Mouse (Mus musculus): ENCODE results near the gene Trpv2.

Trpv2 gene

GRCm38 (mm10) chr11:62624341-62625291 lies 50.3 kb downstream of the Trpv2 start:
- in situ Hi-C loops (cut with MboI, MseI), result no loop called here

DNA sequence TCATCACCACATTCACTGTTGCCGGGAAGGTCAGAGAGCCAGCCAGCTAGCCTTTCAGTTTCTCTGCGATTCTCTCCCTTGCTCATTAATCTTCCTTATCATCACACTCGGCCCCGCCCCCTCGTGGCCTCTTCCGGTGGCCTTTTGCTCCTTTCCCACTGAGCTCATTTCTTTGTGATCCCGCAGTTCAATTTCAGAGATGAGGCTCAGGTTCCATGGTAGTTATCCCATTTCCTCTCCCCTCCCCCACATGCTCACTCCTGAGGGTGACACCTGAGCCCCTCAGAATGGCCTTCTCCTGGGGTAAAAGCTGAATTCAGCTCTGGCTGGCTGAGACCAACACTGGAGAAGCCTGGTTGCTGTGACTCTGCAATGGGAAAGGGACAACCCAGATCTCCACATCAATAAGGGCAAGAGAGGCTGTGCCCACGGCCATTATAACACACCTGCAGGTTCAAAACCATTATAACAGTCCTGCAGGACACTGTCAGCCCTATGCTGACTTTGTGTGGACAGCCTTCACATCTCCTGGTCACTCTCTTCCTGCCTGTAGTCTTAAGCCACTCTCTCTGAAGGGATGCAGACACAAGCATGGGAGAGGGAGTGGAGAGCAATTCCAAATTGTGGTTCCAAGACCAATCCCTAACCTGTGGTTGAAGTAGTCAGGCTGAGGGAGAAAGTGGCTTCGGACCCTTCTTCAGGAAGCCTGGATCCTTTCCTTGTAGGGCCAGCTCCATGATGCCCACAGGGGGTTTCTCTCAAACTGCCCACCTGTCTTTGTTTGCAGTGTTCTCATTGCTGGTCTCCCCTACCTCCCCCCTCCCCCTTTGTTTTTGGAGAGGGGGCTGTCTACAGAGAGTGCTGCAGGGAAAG lies 55.3 kb downstream of the Trpv2 start:
- in situ Hi-C loops (cut with MboI, MseI), result no loop called here

- in situ Hi-C loops (cut with MboI, MseI), result no loop called here
These were observed 56.0 kb downstream of the Trpv2 start for GRCm38 (mm10) chr11:62630225-62630821.

GRCm38 (mm10) chr11:62631138-62631537 lies 56.9 kb downstream of the Trpv2 start:
- in situ Hi-C loops (cut with MboI, MseI), result no loop called here

DNA sequence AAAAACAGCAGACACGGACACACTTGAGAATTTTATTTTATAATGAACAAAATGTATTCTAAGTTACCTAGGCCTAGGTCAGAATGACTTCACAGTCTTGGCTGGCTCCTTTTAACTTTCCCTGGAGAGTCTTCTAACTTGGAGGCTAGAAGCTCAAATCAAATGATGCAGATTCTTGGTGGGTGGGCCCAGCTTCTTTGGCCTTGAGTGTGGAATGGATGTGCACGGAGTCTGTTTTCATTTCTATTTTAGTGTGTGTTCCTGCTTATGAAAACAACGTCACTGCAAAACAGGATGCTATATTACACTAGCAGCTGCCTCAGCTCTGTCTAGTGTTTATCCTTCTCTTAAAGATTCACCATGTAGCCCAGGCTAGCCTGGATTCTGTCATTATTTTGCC lies 61.1 kb downstream of the Trpv2 start:
- in situ Hi-C loops (cut with MboI, MseI), result no loop called here

DNA sequence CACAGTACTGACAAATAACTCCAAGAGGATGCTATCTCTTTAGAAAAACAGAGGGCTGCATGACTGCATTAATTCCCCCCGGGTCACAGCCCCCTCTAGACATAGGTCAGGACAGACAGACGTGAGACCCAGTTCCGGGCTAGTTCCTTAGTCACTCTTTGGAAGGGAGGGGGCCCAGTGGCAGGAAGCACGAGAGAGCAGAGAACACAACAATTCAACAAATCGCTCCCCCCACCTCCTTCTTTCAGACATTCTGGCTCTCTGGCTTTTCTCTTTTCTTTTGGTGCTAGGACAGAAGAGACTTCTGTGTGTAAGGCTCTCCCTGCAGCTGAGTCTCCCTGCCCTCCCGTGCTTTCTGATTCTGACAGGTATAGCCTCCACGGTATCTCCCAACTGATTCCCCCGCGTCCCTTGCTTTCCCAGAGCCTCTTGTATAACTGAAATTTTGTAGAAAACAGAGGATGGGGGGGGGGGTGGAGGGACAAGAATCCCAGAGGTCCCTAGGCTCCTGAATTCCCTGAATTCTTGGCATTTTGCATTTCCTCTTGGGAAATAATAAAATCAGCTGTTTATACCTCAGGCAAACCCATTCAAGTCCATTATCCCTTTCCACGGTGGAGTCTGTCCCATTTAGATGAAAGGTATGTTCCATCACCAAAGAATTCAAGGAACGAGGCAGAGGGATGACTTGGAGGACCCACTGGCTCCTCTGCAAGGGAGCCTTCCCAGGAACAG lies 62.0 kb downstream of the Trpv2 start:
- in situ Hi-C loops (cut with MboI, MseI), result no loop called here

DNA sequence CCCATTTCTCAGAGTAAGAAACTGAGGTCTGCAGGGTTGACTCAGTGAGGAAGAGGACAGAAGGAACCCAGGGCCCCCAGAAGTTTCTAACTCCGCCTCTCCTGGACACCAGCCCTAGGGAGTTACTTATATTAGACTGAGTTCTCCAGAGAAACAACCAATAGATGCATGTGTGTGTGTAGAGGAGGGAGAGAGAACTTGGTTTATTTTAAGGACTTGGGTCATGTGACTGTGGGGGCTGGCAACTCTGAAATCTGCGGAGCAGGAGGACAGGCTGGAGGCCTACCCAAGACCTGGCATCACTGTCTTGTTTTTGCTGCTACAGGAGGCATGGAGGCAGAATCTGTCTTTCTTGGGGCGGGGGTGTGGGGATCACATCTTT lies 62.5 kb downstream of the Trpv2 start:
- in situ Hi-C loops (cut with MboI, MseI), result no loop called here

GRCm38 (mm10) chr11:62637401-62637800 lies 63.1 kb downstream of the Trpv2 start:
- in situ Hi-C loops (cut with MboI, MseI), result no loop called here

- in situ Hi-C loops (cut with MboI, MseI), result no loop called here
These were observed 63.5 kb downstream of the Trpv2 start for GRCm38 (mm10) chr11:62637806-62638205.

DNA sequence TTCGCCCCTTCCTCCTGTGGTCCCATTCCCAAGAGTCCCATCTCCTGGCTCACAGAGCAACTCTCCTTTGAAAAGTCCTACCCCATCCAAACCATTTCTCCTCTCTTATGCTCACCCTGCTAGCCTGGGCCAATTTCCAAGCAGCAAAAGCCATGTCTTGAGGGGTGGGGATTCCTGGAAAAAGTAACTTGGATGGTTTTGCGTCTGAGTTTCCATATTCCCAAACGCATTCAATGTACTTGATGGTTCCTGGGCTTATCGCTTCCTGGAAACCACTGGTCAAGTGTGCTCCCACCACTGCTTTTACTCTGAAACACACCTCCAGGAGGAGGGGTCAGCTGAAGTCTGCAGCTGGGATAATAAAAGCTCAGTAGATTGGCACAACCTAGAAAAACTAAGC lies 64.1 kb downstream of the Trpv2 start:
- in situ Hi-C loops (cut with MboI, MseI), result no loop called here

- in situ Hi-C loops (cut with MboI, MseI), result no loop called here
These were observed 66.1 kb downstream of the Trpv2 start for GRCm38 (mm10) chr11:62640378-62640777.

DNA sequence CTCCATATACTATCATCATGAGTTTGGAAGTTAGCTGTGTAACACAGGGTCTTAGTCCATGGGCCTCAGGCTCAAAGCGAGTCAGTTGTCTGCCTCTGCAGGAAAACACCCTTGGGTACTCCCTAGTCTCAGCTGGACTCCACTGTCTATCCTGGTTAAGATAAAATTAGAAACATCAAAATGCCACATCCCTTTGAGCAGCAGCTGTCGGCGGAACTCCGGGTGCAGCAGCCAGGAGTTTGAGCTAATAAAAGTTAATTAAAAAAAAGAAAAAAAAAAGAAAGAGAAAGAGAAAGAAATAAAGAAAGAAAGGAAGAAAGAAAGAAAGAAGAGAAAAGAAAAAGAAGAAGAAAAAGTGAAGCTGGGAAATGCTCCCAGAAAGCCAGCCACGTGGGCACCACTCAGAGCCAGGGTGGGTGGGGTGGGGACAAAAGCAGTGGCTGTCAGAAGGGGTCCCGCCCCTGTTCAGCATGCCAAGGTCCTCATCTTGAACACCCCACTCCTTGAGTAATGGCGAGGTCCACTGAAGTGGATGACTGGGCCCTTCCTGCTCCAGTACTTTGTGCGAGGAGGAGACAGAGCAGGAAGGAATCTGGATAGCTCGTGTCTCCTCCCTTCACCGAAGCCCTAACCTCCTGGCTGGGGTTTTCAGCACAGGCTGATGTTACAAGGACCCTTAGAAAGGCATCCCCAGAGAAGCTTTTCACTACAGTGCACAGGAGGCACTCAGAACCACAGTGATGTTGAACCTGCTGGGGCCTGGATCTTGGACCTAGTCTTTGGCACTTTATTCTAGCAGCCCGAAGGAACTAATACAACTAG lies 67.9 kb downstream of the Trpv2 start:
- in situ Hi-C loops (cut with MboI, MseI), result no loop called here

DNA sequence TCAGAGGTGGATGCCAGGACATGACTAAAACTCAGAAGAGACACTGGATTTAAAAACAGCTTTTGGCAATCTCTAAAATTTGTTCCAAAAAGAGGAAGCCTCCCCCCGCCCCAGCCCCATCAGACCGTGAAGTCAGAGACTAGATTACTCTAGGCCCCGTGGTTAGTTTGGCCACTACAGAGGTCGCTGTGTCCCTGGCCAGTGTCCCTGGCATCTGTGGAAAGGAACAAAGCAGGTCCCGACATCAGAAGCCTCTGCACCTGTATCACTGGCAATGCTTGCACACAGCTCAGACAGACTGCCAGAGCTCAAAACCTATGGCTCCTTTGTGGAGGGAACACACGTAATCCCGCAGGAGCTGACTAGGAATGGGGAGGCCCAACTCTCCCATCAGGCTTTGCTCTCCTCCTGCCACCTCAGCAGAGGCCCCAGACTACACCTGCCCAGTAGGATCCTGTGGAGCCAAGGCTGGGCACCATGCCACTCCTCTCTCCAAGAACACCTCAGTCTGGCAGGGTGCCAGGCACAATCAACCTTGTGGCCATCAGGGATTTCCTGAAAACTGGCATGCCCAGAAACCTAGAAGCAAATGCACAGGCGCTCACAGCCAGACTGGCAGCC lies 68.8 kb downstream of the Trpv2 start:
- in situ Hi-C loops (cut with MboI, MseI), result no loop called here

DNA sequence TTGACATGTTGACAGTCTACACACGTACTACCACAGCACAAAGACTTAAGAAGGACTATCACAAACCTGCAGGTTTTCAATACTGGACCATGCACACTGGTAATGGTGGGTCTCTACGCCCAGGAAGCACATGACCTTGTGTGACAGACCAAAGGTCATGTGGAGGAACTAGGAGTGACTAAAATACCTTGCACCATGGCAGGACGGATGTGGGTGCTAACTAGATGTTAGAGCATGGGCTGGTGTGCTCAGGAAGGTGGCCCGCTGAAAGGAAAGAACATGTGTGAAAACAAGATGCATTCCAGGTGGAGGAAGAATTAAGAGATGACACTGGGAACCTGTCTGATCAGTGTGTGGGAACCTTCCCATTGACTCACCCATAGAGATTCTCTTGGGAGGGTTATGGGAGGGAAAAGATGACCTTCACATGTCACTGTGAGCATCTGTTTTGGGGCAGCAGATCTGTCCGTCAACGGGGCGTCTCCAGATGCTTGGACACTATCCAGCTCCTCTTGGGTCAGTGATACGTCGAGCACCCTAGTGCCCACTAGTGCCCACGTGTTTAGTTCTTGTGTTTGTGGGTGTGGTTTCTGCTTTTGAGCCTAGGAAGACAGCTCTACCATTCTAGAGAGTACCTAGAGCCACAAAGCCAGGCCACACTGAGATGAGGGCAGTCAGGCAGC lies 69.5 kb downstream of the Trpv2 start:
- in situ Hi-C loops (cut with MboI, MseI), result no loop called here

DNA sequence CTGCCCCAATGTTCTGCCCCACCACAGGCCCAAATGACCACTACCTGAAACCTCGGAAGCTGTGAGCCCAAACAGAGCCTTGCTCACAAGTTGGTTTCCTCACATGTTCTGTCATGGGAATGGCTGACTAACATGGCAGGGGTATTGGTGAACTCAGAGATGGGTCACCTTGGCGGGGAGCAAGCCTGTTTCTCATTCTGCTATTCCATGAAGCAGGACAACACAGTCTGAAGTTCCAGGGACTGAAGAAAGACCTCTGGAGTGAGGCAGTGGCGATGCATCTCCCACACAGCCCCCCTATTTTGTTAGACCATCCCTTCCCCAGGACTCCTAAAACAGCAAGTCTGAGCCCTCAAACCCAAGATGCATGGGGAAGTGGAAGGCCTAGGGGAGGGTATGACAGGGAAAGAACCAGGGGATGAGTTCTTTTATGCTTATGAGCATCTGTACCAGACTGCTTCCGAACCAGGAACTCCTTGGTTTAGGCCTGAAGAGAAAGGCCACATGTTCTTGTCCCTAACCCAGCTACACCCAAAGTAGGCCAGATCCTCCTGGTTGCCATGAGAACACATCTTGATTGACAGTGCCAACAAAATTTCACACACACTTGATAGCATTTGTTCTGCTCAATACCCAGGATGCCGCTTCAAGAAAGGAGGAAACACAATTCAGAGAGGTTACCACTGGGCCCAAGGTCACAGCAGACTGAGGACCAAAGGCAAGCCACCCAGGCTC lies 70.5 kb downstream of the Trpv2 start:
- in situ Hi-C loops (cut with MboI, MseI), result loop anchor here (5.0 kb wide), 1 partner anchor 32 kb away; no protein-coding TSS in a partner anchor

DNA sequence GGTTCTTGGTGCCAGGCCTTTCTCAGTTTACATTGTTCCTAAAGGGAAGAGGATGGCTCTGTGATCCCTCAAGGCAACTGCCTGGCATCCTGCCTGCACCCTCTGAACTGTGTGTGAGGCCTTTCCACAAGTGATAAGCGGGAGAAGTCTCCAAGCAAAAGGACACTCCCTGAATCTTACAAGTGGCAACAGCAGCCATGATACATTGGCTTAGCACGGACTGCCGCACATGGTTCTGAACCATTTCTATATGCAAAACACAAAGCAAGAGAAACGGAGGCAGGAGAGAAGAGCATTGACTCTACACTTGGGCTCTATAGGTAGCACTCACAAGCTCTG lies 71.0 kb downstream of the Trpv2 start:
- in situ Hi-C loops (cut with MboI, MseI), result loop anchor here (5.0 kb wide), 1 partner anchor 33 kb away; no protein-coding TSS in a partner anchor

DNA sequence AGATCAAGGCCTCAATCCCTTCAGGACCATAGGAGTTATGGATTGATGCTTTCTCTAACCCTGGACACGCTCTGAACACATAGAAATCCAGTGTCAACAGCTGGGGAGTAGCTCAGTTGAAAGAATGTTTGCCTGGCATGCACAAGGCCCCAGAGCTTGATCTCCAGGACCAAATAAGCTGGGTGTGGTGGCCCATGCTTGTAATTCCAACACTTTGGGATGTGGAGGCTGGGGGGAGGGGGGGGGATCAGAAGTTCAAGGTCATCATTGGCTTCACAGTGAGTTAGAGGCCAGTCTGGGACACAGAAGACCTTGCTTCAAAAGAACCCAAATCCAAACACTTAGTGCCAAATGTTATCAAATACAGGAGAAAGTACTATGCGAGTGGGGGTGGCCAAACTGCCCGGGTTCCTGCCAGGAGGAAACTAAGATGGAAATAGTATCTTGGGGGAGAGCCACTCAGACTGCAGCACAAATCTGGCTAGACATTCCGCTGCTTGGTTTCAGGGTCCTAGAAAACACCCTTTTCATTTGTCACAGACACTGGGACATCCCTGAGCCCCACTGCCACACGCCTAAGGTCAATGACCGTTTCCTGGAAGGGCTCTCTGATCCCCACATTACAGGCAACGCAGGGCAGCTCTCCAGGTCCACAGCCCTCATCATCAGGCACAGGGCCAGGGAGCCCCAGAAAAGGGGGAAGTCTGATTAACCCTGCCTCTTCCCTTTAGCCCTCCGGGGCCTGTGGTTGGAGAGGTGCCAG lies 71.6 kb downstream of the Trpv2 start:
- in situ Hi-C loops (cut with MboI, MseI), result loop anchor here (5.0 kb wide), 1 partner anchor 34 kb away; no protein-coding TSS in a partner anchor

GRCm38 (mm10) chr11:62646495-62646843 lies 72.2 kb downstream of the Trpv2 start:
- in situ Hi-C loops (cut with MboI, MseI), result loop anchor here (5.0 kb wide), 1 partner anchor 34 kb away; no protein-coding TSS in a partner anchor

Measured in T-helper 2 cell (primary cell).